ENCODE assay signal across 14 mouse cellular contexts in genomic region chr17:84009966-84010365, GRCm38 (mm10).
DNase-seq lines count a peak whose midpoint lies in the region; ATAC-seq and TF ChIP-seq lines count a peak whose summit lies in the region.
"Had no signal": no experiment of that assay in that cellular context is flagged by ENCODE, and none has a peak within 500 bp of the region (broad histone marks: within the 10 kb centered on the region; RNA-seq: fewer than 3 reads in every experiment).

No protein-coding gene starts in this region.

- TF ChIP-seq CTCF in left cerebral cortex, adult 2 months (IDR thresholded peaks at IDR 0.05): no peak
- TF ChIP-seq CTCF in cortical plate, adult 2 months (IDR thresholded peaks at IDR 0.05; ENCODE audit: extremely low read depth, insufficient read depth, low read length): no peak

- peaks cover 4% of the 10 kb centered on the region; the same call in 1 of the 2 replicates for H3K9me3 ChIP-seq in limb, embryonic 11.5 days (ENCODE audit: control insufficient read depth, low read length)
- H3K9me3 ChIP-seq: embryonic facial prominence, embryonic 15.5 days; heart, embryonic 15.5 days had no signal

- no peak for TF ChIP-seq POLR2A in cortical plate, adult 2 months (IDR thresholded peaks at IDR 0.05; ENCODE audit: extremely low read depth, insufficient read depth, low read length)

- H3K4me2 ChIP-seq in limb, embryonic 11.5 days (ENCODE audit: low read depth, severe bottlenecking): no peak overlapping the region
- H3K4me2 ChIP-seq: embryonic facial prominence, embryonic 15.5 days; heart, embryonic 15.5 days had no signal

- intact Hi-C loops in left cerebral cortex, adult 2 months (cut with DNase I): no loop called here
- intact Hi-C loops in left cerebral cortex, postnatal 25 days (cut with DNase I): no loop called here

- no peaks in the 10 kb centered on the region for H3K36me3 ChIP-seq in limb, embryonic 11.5 days (ENCODE audit: control insufficient read depth, insufficient read depth, low read length)
- H3K36me3 ChIP-seq: embryonic facial prominence, embryonic 15.5 days; heart, embryonic 15.5 days had no signal

- ATAC-seq in limb, embryonic 11.5 days (ENCODE audit: insufficient number of reproducible peaks, low FRiP score, low TSS enrichment, low read depth): no peak
- ATAC-seq: liver, postnatal 0 days had no signal

- H3K9ac ChIP-seq in limb, embryonic 11.5 days (ENCODE audit: low read length): no peak overlapping the region
- H3K9ac ChIP-seq: embryonic facial prominence, embryonic 15.5 days; heart, embryonic 15.5 days; liver, postnatal 0 days had no signal

- WGBS in limb, embryonic 11.5 days: 75% methylated on average over 7 of the region's 7 CpGs

- H3K27me3 ChIP-seq in limb, embryonic 11.5 days (ENCODE audit: control insufficient read depth, insufficient read depth, low read length): no peaks in the 10 kb centered on the region
- H3K27me3 ChIP-seq: embryonic facial prominence, embryonic 15.5 days; heart, embryonic 15.5 days had no signal

- no peak overlapping the region for H3K4me3 ChIP-seq in left cerebral cortex, adult 2 months
- no peak overlapping the region for H3K4me3 ChIP-seq in cortical plate, adult 2 months (ENCODE audit: insufficient read depth, low read length)
- no peak overlapping the region for H3K4me3 ChIP-seq in limb, embryonic 11.5 days (ENCODE audit: low read depth, low read length)
- H3K4me3 ChIP-seq: embryonic facial prominence, embryonic 15.5 days; heart, embryonic 15.5 days had no signal

- peak overlapping the region; percentile 66; the same call in 1 of the 2 replicates for H3K27ac ChIP-seq in left cerebral cortex, adult 2 months
- H3K27ac ChIP-seq in cortical plate, adult 2 months (ENCODE audit: insufficient read depth, low read length): peak overlapping the region; percentile 95
- H3K27ac ChIP-seq in limb, embryonic 11.5 days (replicated peaks; ENCODE audit: low read depth, low read length): peak overlapping the region; percentile 70
- H3K27ac ChIP-seq: heart, embryonic 15.5 days had no signal

- no peak for DNase-seq in left cerebral cortex, adult 2 months (ENCODE audit: extremely low spot score in 1 of 2, low spot score in 2 of 2)
- no peak for DNase-seq in left cerebral cortex, postnatal 25 days (ENCODE audit: low spot score in 2 of 2)
- DNase-seq in limb, embryonic 11.5 days (ENCODE audit: low spot score): no peak
- peak; percentile 62 for DNase-seq in thymus, postnatal 25 days
- no peak for DNase-seq in natural killer cell, adult 2 months (ENCODE audit: low spot score in 2 of 2)
- DNase-seq in layer of hippocampus, postnatal 36 days: no peak
- DNase-seq: adrenal gland, postnatal 14 days; cerebellum, postnatal 14 days; kidney, adult 8-10 months; liver, postnatal 0 days; spleen, adult 18-20 months had no signal

- H3K4me1 ChIP-seq in cortical plate, adult 2 months (ENCODE audit: control insufficient read depth, insufficient read depth, low read length): peaks cover 4% of the 10 kb centered on the region
- peaks cover 24% of the 10 kb centered on the region for H3K4me1 ChIP-seq in limb, embryonic 11.5 days (ENCODE audit: control insufficient read depth, insufficient read depth, low read length)
